Mouse (Mus musculus) kidney, embryonic 16.5 days (tissue): ENCODE measurements at regions not wholly inside any gene's neighbourhood (a gene's known extent, or its start where the extent isn't known, plus 50 kb on each side); places are given as distances from the start of the nearest gene placed in this dataset.

Source experiments
- ATAC-seq: fragments of 200-750 bp; cut with Nextera tagmentation; 2 replicates; pipeline ENCODE4 v1.8.0; 2017; ENCODE audit warnings: moderate TSS enrichment; ENCODE audit not compliant: low FRiP score, low TSS enrichment
- H3K27ac ChIP-seq: fragments of 300-500 bp; sonication (generic); 2 replicates; pipeline ENCODE4 v1.5.1; 2014; ENCODE audit warnings: low read length
- H3K27me3 ChIP-seq: fragments of 300-500 bp; sonication (generic); 2 replicates; pipeline ENCODE4 v1.6.1; 2014; ENCODE audit warnings: low read length, control low read depth, mixed read lengths; ENCODE audit not compliant: insufficient read depth
- H3K36me3 ChIP-seq: fragments of 300-500 bp; sonication (generic); 2 replicates; pipeline ENCODE4 v1.6.1; 2014; ENCODE audit warnings: low read length, control low read depth, mixed read lengths; ENCODE audit not compliant: insufficient read depth
- H3K4me1 ChIP-seq: fragments of 300-500 bp; sonication (generic); 2 replicates; pipeline ENCODE4 v1.6.1; 2014; ENCODE audit warnings: low read length, control low read depth, mixed read lengths; ENCODE audit not compliant: insufficient read depth
- H3K4me2 ChIP-seq: fragments of 300-500 bp; sonication (generic); replicated peaks from 2 replicates; pipeline ENCODE4 v1.6.1; 2014; ENCODE audit warnings: low read depth, low read length
- H3K4me3 ChIP-seq: fragments of 300-500 bp; sonication (generic); 2 replicates; pipeline ENCODE4 v1.5.1; 2014; ENCODE audit warnings: mild to moderate bottlenecking, low read length
- H3K9ac ChIP-seq: fragments of 300-500 bp; sonication (generic); replicated peaks from 2 replicates; pipeline ENCODE4 v1.6.1; 2014; ENCODE audit warnings: low read length
- H3K9me3 ChIP-seq: fragments of 300-500 bp; sonication (generic); 2 replicates; pipeline ENCODE4 v1.6.1; 2016; ENCODE audit warnings: low read length, control low read depth
- WGBS: fragments of 180-500 bp; shearing (Covaris S2); extraction: QIAGEN DNeasy Blood & Tissue Kit; methylation state at CpG from one replicate; pipeline ENCODE4 v1.1.7; 2014; 5-methylcytosine and 5-hydroxymethylcytosine counted together

DNA sequence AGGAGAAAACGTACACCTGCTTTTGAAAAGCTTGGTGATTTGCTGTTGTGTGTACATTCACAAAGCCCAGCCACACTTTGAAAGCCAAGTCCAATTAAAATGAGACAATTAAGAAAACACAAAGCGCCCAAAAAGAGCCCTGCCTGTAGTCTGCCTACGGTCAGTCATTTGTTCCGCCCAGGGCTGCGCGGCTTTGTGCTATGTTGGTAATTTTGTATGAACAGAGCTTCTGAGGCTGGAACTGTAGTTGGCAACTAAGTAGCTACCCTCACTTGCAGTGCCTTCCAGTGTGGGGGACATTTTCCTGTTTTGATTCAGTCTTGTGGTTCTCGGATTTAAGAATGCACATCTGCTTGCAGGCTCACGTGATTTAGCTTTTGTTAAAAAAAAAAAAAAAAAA lies 89.3 kb upstream of the Slc28a3 start:
- WGBS, result 91% methylated on average over 8 of the region's 8 CpGs
- Histone ChIP-seq H3K9me3 (no peaks in the 10 kb centered on the region), H3K27me3 (no peaks in the 10 kb centered on the region), H3K4me2 (no peak overlapping the region), H3K4me1 (no peaks in the 10 kb centered on the region), H3K9ac (no peak overlapping the region), H3K36me3 (no peaks in the 10 kb centered on the region), H3K4me3 (no peak overlapping the region), H3K27ac (no peak overlapping the region)
- ATAC-seq, result no peak

DNA sequence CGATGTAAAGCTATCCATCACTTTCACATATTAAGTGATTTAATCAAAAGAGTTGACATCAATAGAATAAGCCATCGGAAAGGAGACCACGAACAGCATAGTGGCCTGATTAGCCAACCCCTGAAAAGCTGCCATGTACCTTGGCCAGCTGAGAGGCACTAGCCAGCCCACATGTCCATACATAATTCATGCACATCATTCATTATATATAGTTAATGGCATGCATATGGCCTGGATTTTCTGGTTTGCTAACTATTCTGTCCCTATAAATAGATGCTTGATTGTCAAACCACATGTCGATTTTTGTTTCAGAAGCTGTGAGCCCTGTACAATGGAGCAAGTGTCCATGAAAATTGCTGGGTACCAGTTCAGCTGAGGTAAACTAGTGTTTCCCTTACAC lies 93.5 kb upstream of the Slc28a3 start:
- ATAC-seq, result no peak
- 68% methylated on average over 4 of the region's 4 CpGs for WGBS
- Histone ChIP-seq H3K4me2 (no peak overlapping the region), H3K27ac (no peak overlapping the region), H3K4me3 (no peak overlapping the region), H3K36me3 (no peaks in the 10 kb centered on the region), H3K9me3 (no peaks in the 10 kb centered on the region), H3K9ac (no peak overlapping the region), H3K27me3 (no peaks in the 10 kb centered on the region), H3K4me1 (no peaks in the 10 kb centered on the region)

DNA sequence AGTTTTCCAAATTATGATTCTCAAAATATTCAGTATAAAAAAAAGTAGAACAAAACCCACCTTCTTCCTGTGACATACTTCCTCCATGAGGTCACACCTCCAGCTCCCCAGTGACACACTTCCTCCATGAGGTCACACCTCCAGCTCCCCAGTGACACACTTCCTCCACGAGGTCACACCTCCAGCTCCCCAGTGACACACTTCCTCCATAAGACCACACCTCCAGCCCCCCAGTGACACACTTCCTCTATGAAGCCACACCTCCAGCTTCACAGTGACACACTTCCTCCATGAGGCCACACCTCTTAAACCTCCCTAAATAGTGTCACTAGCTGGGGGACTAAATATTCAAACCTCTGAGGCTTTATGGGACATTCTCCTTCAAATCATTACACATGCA lies 89.8 kb upstream of the Ntrk2 start:
- WGBS, result 77% methylated on average over 1 of the region's 1 CpGs
- Histone ChIP-seq H3K27ac (no peak overlapping the region), H3K27me3 (no peaks in the 10 kb centered on the region), H3K9ac (no peak overlapping the region), H3K4me3 (no peak overlapping the region), H3K9me3 (no peaks in the 10 kb centered on the region), H3K36me3 (no peaks in the 10 kb centered on the region), H3K4me2 (no peak overlapping the region), H3K4me1 (no peaks in the 10 kb centered on the region)
- ATAC-seq, result no peak

DNA sequence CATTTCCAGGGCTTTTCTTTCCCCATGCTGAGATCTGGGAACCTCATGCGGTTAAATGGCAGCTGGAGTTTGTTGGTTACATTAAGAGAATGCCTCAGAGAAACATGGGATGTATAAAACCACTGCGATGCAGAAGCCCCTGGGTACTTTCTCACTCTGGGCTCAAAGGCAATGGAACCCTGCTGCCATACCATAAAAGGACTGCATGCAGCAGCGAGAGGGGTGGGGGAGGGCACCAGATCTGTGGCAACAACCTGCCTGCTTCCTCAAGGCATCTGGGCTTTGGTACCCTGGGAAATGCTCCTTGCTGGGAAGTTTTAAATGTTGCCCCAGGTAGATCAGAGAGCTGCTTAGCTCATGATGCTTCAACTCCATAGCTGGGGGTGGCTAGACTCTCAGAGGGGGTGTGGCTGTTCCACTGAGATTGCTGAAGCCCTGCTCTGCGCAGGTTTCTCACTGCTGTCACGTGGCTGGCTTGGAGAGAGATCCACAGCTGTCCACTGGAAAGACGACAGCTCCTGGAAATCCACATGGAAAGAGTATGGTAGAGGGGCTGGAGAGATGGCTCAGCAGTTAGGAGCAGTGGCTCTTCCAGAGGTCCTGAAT lies 75.8 kb upstream of the Ntrk2 start:
- no peak overlapping the region for H3K27ac ChIP-seq
- no peak for ATAC-seq
- no peak overlapping the region for H3K4me3 ChIP-seq
- H3K36me3 ChIP-seq, result no peaks in the 10 kb centered on the region
- H3K4me1 ChIP-seq, result peaks cover 9% of the 10 kb centered on the region
- no peak overlapping the region for H3K4me2 ChIP-seq
- H3K9ac ChIP-seq, result no peak overlapping the region
- no peaks in the 10 kb centered on the region for H3K9me3 ChIP-seq
- 21% methylated on average over 6 of the region's 6 CpGs for WGBS
- H3K27me3 ChIP-seq, result no peaks in the 10 kb centered on the region

DNA sequence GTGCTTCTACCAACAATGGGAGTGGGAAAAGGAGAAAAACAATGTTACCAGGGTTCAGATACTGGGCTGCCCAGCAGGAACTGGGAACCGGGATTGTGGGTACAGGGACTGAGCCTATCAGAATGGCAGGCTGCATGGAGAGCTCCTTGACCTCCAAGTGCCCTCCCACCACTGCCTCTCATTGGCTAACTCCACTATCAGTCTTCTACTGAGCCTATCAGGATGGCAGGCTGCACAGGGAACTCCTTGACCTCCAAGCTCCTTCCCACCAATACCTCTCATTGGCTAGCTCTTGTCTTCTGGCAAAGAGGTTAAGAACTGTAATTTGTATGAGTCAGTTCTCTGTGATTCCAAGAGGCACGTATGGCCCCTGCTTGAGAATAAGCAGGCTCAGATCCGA lies 73.6 kb upstream of the Ntrk2 start:
- Histone ChIP-seq H3K9ac (no peak overlapping the region), H3K9me3 (no peaks in the 10 kb centered on the region), H3K4me1 (peaks cover 9% of the 10 kb centered on the region), H3K27me3 (no peaks in the 10 kb centered on the region), H3K4me2 (no peak overlapping the region), H3K36me3 (no peaks in the 10 kb centered on the region), H3K27ac (no peak overlapping the region), H3K4me3 (no peak overlapping the region)
- no peak for ATAC-seq
- 86% methylated on average over 3 of the region's 3 CpGs for WGBS

DNA sequence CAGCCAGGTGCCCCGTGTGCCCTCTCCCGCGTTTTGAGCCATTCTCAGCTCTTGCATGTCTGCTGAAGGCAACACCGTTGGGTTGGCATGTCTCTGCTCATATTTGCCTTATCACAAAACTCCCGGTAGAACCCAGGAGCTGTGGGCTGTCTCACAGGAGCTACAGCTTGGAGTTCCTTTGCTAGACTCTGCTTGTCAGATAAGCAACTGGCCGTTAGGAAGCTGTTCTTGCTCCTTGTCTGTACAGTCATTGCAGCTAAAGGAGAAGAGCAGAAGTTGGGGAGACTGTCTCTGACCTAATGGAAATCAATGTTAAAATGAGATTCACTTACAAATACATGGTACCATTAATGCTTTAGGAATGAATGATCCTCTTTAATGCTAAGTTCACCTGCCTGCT lies 72.8 kb upstream of the Ntrk2 start:
- Histone ChIP-seq H3K27ac (no peak overlapping the region), H3K27me3 (no peaks in the 10 kb centered on the region), H3K9me3 (no peaks in the 10 kb centered on the region), H3K4me2 (no peak overlapping the region), H3K4me1 (peaks cover 9% of the 10 kb centered on the region), H3K9ac (no peak overlapping the region), H3K36me3 (no peaks in the 10 kb centered on the region), H3K4me3 (no peak overlapping the region)
- no peak for ATAC-seq
- 88% methylated on average over 6 of the region's 6 CpGs for WGBS

DNA sequence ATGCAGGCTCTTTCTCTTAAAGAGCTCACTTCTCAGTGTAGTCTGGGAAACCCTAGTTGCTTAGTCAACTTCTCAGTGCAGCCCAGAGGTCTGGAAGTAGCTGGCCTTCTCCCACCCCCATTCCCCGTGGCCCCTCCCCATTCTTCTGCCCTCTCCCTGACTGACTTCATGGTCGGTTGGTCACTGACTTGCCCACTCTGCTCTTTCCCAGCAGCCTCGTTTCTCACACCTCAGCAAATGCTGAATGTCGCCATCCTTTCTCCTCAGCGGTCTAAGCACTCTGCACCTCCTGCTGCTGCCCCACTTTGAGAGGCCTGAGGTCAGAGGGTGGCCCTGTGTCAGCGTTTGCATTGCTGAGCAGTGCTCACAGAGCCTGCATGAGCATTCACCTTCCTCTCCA lies 70.8 kb upstream of the Ntrk2 start:
- Histone ChIP-seq H3K4me3 (no peak overlapping the region), H3K27me3 (no peaks in the 10 kb centered on the region), H3K4me2 (no peak overlapping the region), H3K4me1 (peaks cover 6% of the 10 kb centered on the region), H3K36me3 (no peaks in the 10 kb centered on the region), H3K9ac (no peak overlapping the region), H3K27ac (peak overlapping the region; percentile 40; the same call in 1 of the 2 replicates), H3K9me3 (no peaks in the 10 kb centered on the region)
- ATAC-seq, result peak; percentile 94
- 14% methylated on average over 6 of the region's 6 CpGs for WGBS

DNA sequence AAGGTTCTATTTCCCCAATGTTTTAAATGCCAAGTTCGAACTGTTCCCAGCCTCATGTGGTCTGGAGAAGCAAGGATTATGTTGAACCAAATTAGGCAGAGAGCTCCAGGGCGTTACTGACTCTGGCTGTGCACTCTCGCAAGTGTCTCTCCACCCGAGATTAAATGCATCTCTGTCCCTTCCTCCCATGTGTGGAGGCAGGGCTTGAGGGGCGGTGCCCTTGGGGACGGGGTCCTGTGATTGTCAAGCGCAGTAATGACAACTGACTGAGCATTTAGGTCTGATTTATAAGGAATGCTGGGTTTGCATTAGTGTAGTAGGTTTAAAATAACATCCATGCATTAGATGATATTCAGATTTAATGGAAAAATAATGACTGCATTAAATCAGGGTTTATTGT lies 65.6 kb upstream of the Ntrk2 start:
- H3K9me3 ChIP-seq, result no peaks in the 10 kb centered on the region
- no peak for ATAC-seq
- no peaks in the 10 kb centered on the region for H3K4me1 ChIP-seq
- 60% methylated on average over 7 of the region's 7 CpGs for WGBS
- no peak overlapping the region for H3K4me3 ChIP-seq
- no peak overlapping the region for H3K4me2 ChIP-seq
- no peak overlapping the region for H3K9ac ChIP-seq
- no peaks in the 10 kb centered on the region for H3K27me3 ChIP-seq
- H3K27ac ChIP-seq, result no peak overlapping the region
- H3K36me3 ChIP-seq, result no peaks in the 10 kb centered on the region

DNA sequence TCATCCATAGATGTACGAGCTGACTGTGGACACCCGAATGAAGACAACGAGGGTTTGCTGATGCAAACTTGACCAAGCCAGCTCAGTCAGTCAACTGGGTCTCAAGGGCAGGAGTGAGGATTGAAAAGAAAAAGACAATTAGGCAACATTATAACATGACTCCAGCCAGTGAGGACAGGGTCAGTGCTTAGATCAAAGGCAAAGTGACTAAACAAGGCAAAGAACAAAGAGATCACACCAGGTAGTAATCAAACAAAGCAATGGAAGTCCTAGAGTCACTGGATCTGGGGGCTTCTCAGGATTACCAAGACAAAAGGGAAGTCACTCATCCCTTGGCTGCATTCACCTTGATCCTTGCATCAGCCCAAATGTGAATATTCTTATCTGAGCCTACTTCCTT lies 60.3 kb upstream of the Ntrk2 start:
- Histone ChIP-seq H3K4me2 (no peak overlapping the region), H3K9me3 (peaks cover 4% of the 10 kb centered on the region; the same call in 1 of the 2 replicates), H3K27ac (no peak overlapping the region), H3K27me3 (no peaks in the 10 kb centered on the region), H3K4me3 (no peak overlapping the region), H3K4me1 (no peaks in the 10 kb centered on the region), H3K36me3 (no peaks in the 10 kb centered on the region), H3K9ac (no peak overlapping the region)
- no peak for ATAC-seq
- WGBS, result 76% methylated on average over 3 of the region's 3 CpGs

DNA sequence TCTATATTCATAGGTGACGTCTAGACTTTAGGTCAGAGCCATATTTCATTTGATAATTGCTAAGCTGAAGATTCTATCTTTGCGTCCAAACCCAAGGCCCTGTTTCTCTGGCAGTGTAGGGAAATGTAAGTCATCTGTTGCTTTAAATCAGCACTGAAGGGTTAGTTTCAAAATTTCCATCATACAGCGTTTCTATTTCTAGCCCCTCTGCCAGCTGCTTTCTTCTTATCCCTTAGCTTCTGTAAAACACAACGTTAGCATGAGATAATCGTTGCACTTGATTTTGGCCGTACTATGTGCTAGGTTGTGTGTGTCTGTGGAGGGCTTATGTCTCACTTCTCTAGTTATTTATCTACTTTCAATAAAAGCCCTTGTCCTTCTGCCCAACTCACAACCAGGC lies 58.7 kb upstream of the Ntrk2 start:
- no peak overlapping the region for H3K27ac ChIP-seq
- no peak overlapping the region for H3K4me2 ChIP-seq
- WGBS, result 83% methylated on average over 6 of the region's 6 CpGs
- no peaks in the 10 kb centered on the region for H3K36me3 ChIP-seq
- ATAC-seq, result no peak
- no peak overlapping the region for H3K4me3 ChIP-seq
- no peak overlapping the region for H3K9ac ChIP-seq
- H3K4me1 ChIP-seq, result no peaks in the 10 kb centered on the region
- H3K27me3 ChIP-seq, result no peaks in the 10 kb centered on the region
- H3K9me3 ChIP-seq, result peaks cover 4% of the 10 kb centered on the region; the same call in 1 of the 2 replicates
